Mouse (Mus musculus) MEL (cell line): ENCODE data around the gene Ndufs1. TPM values are rescaled to one million over a fixed set of nuclear protein-coding genes. Genes with fewer than 3 reads are reported as not detected.

ENCODE experiments used
- DNase-seq: peaks from one replicate; pipeline ENCODE4 v3.0.0; 2011; ENCODE audit warnings: low read depth, low spot score
- H3K27ac ChIP-seq: 2 replicates; pipeline ENCODE4 v1.5.1; 2012; ENCODE audit warnings: low read depth, mild to moderate bottlenecking, control low read depth, low read length, moderate library complexity; ENCODE audit not compliant: control insufficient read depth
- H3K27me3 ChIP-seq, 2 experiments: fragments of 150-350 bp in 1 of 2; sonication (generic) in 1 of 2; 2 replicates each; pipeline ENCODE4 v1.6.1; 2012; ENCODE audit warnings: low read length in 2 of 2, mild to moderate bottlenecking in 2 of 2, improper control_type of control experiment in 1 of 2, moderate library complexity in 1 of 2; ENCODE audit not compliant: insufficient read depth in 2 of 2, control insufficient read depth in 1 of 2
- H3K36me3 ChIP-seq, 2 experiments: 2 replicates each; pipeline ENCODE4 v1.6.1; 2012 to 2014; ENCODE audit warnings: low read length in 2 of 2, improper control_type of control experiment in 1 of 2, inconsistent platforms in 1 of 2, mild to moderate bottlenecking in 1 of 2; ENCODE audit not compliant: insufficient read depth in 2 of 2, control insufficient read depth in 1 of 2
- H3K4me1 ChIP-seq, 2 experiments: fragments of 150-350 bp in 1 of 2; sonication (generic) in 1 of 2; 2 replicates each; pipeline ENCODE4 v1.6.1; 2012; ENCODE audit warnings: low read length in 2 of 2, improper control_type of control experiment in 1 of 2, mild to moderate bottlenecking in 1 of 2; ENCODE audit not compliant: insufficient read depth in 2 of 2, control insufficient read depth in 1 of 2
- H3K4me3 ChIP-seq, 2 experiments: fragments of 150-350 bp in 1 of 2; sonication (generic) in 1 of 2; 2 replicates each; pipeline ENCODE4 v1.5.1; 2012; ENCODE audit warnings: low read depth in 2 of 2, low read length in 2 of 2, mild to moderate bottlenecking in 2 of 2, moderate library complexity in 2 of 2, control low read depth in 1 of 2, improper control_type of control experiment in 1 of 2; ENCODE audit not compliant: control insufficient read depth in 1 of 2, insufficient read depth in 1 of 2
- H3K79me2 ChIP-seq: 2 replicates; pipeline ENCODE4 v1.6.1; 2012; ENCODE audit warnings: mild to moderate bottlenecking, low read length, moderate library complexity; ENCODE audit not compliant: control insufficient read depth, poor library complexity, insufficient read depth
- H3K9ac ChIP-seq: 2 replicates; pipeline ENCODE4 v1.6.1; 2012; ENCODE audit warnings: low read depth, mild to moderate bottlenecking, control low read depth, low read length, moderate library complexity; ENCODE audit not compliant: control insufficient read depth, poor library complexity, severe bottlenecking
- H3K9me3 ChIP-seq: fragments of 150-350 bp; sonication (generic); replicated peaks from 2 replicates; pipeline ENCODE4 v1.6.1; 2012; ENCODE audit warnings: mild to moderate bottlenecking, low read length, improper control_type of control experiment, moderate library complexity; ENCODE audit not compliant: insufficient read depth
- CTCF ChIP-seq, 3 experiments: IDR thresholded peaks in 2 of 3; conservative IDR thresholded peaks in 1 of 3; 2 replicates each; pipeline ENCODE4 v1.5.1; 2011 to 2012; ENCODE audit warnings: low read length in 3 of 3, low read depth in 2 of 3, mild to moderate bottlenecking in 2 of 3, improper control_type of control experiment in 1 of 3, inconsistent platforms in 1 of 3, mixed read lengths in 1 of 3, moderate library complexity in 1 of 3; ENCODE audit not compliant: control insufficient read depth in 1 of 3, insufficient read depth in 1 of 3, poor library complexity in 1 of 3, severe bottlenecking in 1 of 3
- E2F4 ChIP-seq: IDR thresholded peaks from 2 replicates; pipeline ENCODE4 v1.6.1; 2011; ENCODE audit warnings: low read depth, low read length, improper control_type of control experiment, borderline replicate concordance
- ELF1 ChIP-seq: IDR thresholded peaks from 2 replicates; pipeline ENCODE4 v1.6.1; 2014; ENCODE audit warnings: low read depth, mild to moderate bottlenecking, inconsistent platforms, low read length, improper control_type of control experiment, moderate library complexity
- ETS1 ChIP-seq: IDR thresholded peaks from 2 replicates; pipeline ENCODE4 v1.6.1; 2012; ENCODE audit warnings: low read depth, mild to moderate bottlenecking, inconsistent platforms, low read length, improper control_type of control experiment, moderate library complexity
- GABPA ChIP-seq: IDR thresholded peaks from 2 replicates; pipeline ENCODE4 v1.6.1; 2012; ENCODE audit warnings: low read depth, mild to moderate bottlenecking, inconsistent platforms, low read length, improper control_type of control experiment, moderate library complexity
- JUND ChIP-seq: IDR thresholded peaks from 2 replicates; pipeline ENCODE4 v1.6.1; 2011; ENCODE audit warnings: low read depth, mild to moderate bottlenecking, improper control_type of control experiment, low read length
- KAT2A ChIP-seq: conservative IDR thresholded peaks from 2 replicates; pipeline ENCODE4 v1.6.1; 2012; ENCODE audit warnings: low read depth, low read length, improper control_type of control experiment, inconsistent platforms
- MAX ChIP-seq: IDR thresholded peaks from 2 replicates; pipeline ENCODE4 v1.6.1; 2011; ENCODE audit warnings: low read length, improper control_type of control experiment
- MXI1 ChIP-seq: IDR thresholded peaks from 2 replicates; pipeline ENCODE4 v1.6.1; 2011; ENCODE audit warnings: mild to moderate bottlenecking, low read depth, low read length, improper control_type of control experiment
- NELFE ChIP-seq: IDR thresholded peaks from 2 replicates; pipeline ENCODE4 v1.6.1; 2011; ENCODE audit warnings: low read depth, low read length, improper control_type of control experiment
- POLR2AphosphoS2 ChIP-seq: IDR thresholded peaks from 2 replicates; pipeline ENCODE4 v1.6.1; 2011; ENCODE audit warnings: low read length, improper control_type of control experiment
- RAD21 ChIP-seq: IDR thresholded peaks from 2 replicates; pipeline ENCODE4 v1.6.1; 2011; ENCODE audit warnings: mild to moderate bottlenecking, low read depth, low read length, improper control_type of control experiment
- TCF12 ChIP-seq: IDR thresholded peaks from 2 replicates; pipeline ENCODE4 v1.6.1; 2014; ENCODE audit warnings: low read depth, mild to moderate bottlenecking, inconsistent platforms, low read length, improper control_type of control experiment, moderate library complexity
- USF2 ChIP-seq, 2 experiments: IDR thresholded peaks; 2 replicates each; pipeline ENCODE4 v1.6.1; 2011 to 2012; ENCODE audit warnings: improper control_type of control experiment in 2 of 2, low read length in 2 of 2, borderline replicate concordance in 1 of 2, inconsistent platforms in 1 of 2, low read depth in 1 of 2, mild to moderate bottlenecking in 1 of 2; ENCODE audit not compliant: insufficient read depth in 1 of 2
- ZKSCAN1 ChIP-seq: IDR thresholded peaks from 2 replicates; pipeline ENCODE4 v1.6.1; 2012; ENCODE audit warnings: low read depth, mild to moderate bottlenecking, inconsistent platforms, low read length, improper control_type of control experiment, moderate library complexity
- polyA plus RNA-seq, 2 experiments: library from polyadenylated mRNA; stranded (reverse) in 1 of 2; unstranded in 1 of 2; fragments of >175 nt in 1 of 2; fragments of >200 nt in 1 of 2; gene quantifications; 2 replicates each; pipeline versions ENCODE4 v1.2.1 to v1.2.4; 2012; ENCODE audit warnings: low replicate concordance in 2 of 2, low read depth in 1 of 2; ENCODE audit not compliant: insufficient read length in 2 of 2, insufficient read depth in 1 of 2, missing spikeins in 1 of 2
- total RNA-seq: library from RNA; depleted of rRNA; stranded (reverse); fragments of 300-350 nt; gene quantifications from 2 replicates; pipeline ENCODE4 v1.2.3, GENCODE M21; 2012

Gene Ndufs1
- total and polyA plus RNA-seq, 3 experiments: 124 to 163 (median 139) TPM

GRCm38 (mm10) chr1:63209861-63210529 lies 33.4 kb upstream of the Ndufs1 start:
- Histone ChIP-seq H3K27me3 (no peaks in the 10 kb centered on the region), H3K9me3 (no peaks in the 10 kb centered on the region), H3K4me1 (no peaks in the 10 kb centered on the region), H3K27ac (no peak overlapping the region), H3K9ac (no peak overlapping the region), H3K4me3 (no peak overlapping the region)
- no peak for DNase-seq
- TF ChIP-seq MAX (no peak), NELFE (no peak), POLR2AphosphoS2 (no peak), ELF1 (no peak), ZKSCAN1 (no peak), TCF12 (no peak), USF2 (IDR thresholded peaks at IDR 0.05; ENCODE audit: borderline replicate concordance in 1 of 2, insufficient read depth in 1 of 2, low read depth in 1 of 2, low read length in 2 of 2) (no peak), ETS1 (no peak), CTCF (IDR thresholded peaks at IDR 0.05 in 2 of 3, conservative IDR thresholded peaks at IDR 0.05 in 1 of 3; ENCODE audit: control insufficient read depth in 1 of 3, insufficient read depth in 1 of 3, low read depth in 2 of 3, low read length in 3 of 3, poor library complexity in 1 of 3, severe bottlenecking in 1 of 3) (no peak)
- TF ChIP-seq, all 39 proteins: peak for 0
- H3K79me2 ChIP-seq: no peaks in the 10 kb centered on the region
- H3K36me3 ChIP-seq: no peaks in the 10 kb centered on the region

- no peaks in the 10 kb centered on the region for H3K4me1 ChIP-seq
- H3K9ac ChIP-seq: no peak overlapping the region
- no peak overlapping the region for H3K4me3 ChIP-seq
- H3K27ac ChIP-seq: no peak overlapping the region
- DNase-seq: no peak
- no peaks in the 10 kb centered on the region for H3K36me3 ChIP-seq
- no peaks in the 10 kb centered on the region for H3K9me3 ChIP-seq
- no peaks in the 10 kb centered on the region for H3K79me2 ChIP-seq
- no peak for TF ChIP-seq MAX
- TF ChIP-seq ELF1: no peak
- no peak for TF ChIP-seq ZKSCAN1
- TF ChIP-seq MXI1: no peak
- TF ChIP-seq KAT2A: no peak
- no peaks in the 10 kb centered on the region for H3K27me3 ChIP-seq
Measured at GRCm38 (mm10) chr1:63207607-63208006, 31.0 kb upstream of the Ndufs1 start.

GRCm38 (mm10) chr1:63204660-63205394 lies 28.2 kb upstream of the Ndufs1 start:
- TF ChIP-seq E2F4: no peak
- TF ChIP-seq GABPA: no peak
- no peak for TF ChIP-seq JUND
- no peak for TF ChIP-seq RAD21
- no peak for TF ChIP-seq ETS1
- TF ChIP-seq, all 39 proteins: peak for 0
- Histone ChIP-seq H3K79me2 (no peaks in the 10 kb centered on the region), H3K4me1 (no peaks in the 10 kb centered on the region), H3K4me3 (no peak overlapping the region), H3K9ac (no peak overlapping the region), H3K27me3 (no peaks in the 10 kb centered on the region), H3K36me3 (no peaks in the 10 kb centered on the region), H3K27ac (no peak overlapping the region), H3K9me3 (no peaks in the 10 kb centered on the region)
- DNase-seq: no peak
